Mouse (Mus musculus): ENCODE data around the gene Arhgap10.

Gene Arhgap10

DNA sequence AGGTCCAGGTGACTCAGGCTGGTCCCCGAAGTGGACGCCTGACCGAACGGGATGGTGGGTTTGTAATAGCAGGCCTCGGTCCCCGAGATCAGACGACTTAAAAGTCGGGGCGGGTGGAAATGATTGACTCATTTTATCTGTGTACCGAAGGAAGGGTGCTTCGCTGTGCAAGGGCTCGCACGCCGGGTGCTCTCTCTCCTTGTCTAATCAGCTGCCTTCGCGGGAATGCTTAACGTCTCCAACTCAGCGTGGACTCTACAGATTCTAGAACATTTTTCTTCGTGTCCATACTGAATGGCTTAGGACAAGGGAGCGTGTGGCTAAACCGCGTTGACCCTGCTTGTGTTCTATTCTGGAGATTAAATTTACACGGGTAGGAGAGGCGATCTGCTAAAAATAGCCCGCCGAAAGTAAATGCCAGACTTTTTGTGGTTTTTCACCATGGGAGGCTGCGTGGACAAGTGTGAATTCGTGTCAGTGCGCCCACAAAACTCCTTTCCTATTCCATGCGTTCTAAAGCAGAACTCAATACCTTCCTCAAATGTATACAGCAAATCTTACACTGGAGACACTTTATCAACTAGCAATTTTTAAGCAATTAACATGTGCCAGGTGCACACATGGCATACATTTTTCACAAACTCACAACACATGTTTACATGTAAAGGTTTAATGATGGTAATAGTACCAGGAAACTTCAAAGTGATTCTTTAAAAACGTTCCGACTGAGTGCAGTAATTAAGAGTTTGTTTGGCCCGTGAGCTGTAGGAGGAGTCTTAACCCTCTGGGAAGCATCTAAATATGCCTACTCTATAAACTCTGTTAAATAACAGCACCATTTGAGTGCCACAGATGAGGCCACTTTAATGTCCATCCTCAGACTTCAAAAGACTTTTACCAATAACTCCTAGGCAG, 705 bp upstream of the Arhgap10 start:
- no peak for DNase-seq (ENCODE audit: extremely low read depth, low read depth)

DNA sequence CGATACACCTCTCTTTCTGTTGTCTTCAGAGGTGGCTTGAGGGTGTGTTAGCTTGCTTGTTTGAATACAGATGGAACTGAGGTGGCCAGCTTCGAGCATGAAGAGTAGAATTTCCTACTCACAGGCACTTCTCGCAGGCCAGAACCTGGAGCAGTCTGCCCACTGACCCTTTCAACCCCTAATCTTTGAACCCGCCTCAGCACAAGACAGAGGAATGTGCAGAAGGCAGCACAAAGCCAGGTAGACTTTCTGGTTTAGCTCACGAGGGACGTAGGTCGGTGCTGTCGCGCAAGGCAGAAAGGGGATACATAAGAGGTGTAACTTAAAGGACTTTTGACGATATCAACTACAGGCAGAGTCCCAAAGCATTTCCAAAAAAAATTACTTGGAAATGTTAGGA, 908 bp downstream of the Arhgap10 start:
- peak; percentile 29 for DNase-seq (ENCODE audit: extremely low read depth, low read depth)

DNA sequence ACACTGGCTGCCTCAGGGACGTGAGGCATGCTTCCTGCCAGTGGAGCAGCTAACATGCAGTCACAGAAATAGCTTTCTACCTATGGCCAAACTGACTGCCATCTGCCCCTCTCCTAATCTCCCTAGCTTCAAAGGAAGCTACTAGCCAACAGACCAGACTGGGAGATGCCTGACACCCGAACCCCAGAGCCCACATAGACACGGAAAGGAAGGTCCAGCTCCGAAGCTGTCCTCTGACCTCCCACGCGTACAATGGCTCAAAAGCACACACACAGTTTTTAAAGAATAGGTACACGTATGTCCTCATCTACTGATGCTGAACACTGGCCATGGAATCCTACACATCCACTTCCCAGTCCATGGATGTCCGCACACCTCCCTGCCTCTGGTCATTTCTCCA, 2.0 kb downstream of the Arhgap10 start:
- no peak for DNase-seq (ENCODE audit: extremely low read depth, low read depth)

DNA sequence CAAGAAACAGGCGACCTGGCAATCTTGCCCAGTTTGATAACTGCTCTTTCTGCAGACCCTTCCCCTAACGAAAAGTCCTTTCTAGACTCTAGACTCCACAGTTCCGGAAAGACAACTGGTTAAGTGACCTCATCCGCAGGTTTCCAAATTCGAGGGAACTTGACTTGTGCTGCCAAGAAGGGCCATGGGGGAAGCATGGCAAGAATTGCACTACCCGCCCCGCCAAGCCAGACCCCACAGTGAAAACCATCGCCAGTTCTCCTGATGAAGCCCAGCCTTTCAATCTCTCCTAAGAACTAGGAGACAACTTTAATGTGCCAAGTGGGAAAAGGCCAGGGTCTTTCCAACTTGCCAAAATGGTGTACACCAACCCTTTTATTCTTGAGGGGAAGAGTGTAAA, 2.6 kb downstream of the Arhgap10 start:
- DNase-seq (ENCODE audit: extremely low read depth, low read depth), result no peak

DNA sequence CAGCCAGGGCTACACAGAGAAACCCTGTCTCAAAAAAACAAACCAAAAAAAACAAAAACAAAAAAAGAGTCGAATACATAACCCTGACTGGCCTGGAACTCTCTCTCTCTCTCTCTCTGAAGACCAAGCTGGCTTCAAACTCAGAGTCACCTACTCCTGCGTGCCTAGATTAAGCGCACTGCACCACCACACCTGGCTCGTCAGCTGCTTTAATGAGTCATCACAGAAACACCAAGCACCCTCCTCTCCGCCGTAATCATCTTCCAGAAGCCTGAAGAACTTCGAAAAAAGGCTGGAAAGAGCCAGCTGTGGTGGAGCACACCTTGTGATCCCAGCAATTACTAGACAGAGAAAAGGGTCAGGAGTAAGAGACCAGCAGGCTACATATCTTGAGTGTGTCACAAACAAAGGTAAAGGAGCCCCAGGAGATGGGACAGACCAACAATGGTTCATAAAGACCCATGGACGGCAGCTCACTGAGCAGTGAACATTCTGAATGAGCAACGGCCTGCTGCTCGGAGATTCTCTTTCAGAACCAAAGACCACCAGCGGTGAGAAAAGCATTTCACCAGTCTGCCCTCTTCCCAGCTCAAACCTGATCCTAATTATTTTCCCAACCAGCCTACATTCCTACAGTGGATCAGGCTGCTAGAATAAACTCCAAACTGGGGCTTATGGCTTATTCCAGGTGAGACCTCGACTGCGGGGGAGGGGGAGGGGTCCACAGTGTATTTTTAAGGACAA, 5.8 kb downstream of the Arhgap10 start:
- DNase-seq (ENCODE audit: extremely low read depth, low read depth), result no peak

DNA sequence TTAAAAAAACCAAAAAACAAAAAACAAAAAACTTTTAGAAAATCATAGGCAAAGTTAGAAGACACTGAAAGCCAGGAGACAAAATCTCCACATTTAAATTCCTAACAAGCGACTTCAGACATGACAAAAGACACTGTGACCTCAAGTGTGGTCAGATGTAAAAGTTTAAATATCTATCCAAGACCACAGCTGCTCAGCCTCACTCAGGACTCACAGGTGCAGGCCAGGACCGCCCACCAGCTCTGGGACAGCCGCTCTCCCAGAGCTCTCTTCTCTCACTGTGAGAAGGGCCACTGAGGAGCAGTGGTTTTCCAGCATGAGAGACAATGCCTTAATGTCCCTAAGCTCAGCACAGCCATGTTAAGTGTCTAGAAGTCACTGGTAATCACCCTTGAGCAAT, 7.3 kb downstream of the Arhgap10 start:
- no peak for DNase-seq (ENCODE audit: extremely low read depth, low read depth)

DNA sequence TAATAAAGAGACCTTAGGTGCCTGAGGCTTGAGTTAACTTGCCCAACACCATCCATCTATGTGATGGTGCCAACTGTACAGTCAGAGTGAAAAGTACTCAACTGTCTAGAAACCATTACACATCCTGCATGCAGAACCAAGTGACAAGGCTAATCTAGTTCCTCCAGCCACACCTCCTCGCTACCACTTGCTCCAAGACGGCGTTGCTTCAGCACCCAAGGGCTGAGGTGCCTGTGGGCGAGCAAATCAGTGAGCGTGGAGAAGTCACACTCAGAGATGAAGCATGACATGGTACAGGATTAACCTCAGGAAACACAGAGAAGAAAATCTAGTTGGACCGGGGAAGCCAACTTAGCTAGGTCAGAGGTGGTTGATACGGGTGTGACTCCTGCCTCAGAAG, 8.7 kb downstream of the Arhgap10 start:
- peak; percentile 49 for DNase-seq (ENCODE audit: extremely low read depth, low read depth)

DNA sequence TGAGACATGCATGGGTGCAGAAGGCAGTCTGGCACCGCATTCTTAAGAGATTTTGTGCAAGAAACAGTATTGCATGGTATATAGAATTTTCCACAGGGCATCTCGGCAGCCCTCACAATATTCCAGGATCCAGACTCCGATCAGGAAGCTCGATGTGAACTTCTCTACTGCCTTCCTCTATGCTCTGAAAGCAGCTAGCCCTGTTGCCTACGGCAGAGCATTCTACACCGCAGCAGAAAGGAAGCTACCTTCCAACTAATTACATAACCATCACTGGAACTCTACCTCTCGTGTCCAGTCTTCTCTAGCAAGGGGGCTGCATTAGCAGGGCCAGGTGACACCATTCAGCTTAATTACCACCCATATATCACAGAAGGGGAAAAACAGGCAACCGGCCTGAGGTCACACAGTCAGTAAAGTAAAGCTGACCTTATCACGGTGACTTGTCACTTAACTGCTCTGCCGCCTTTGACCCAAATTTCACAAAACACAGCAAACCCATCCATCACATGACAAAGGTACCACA, 10.2 kb downstream of the Arhgap10 start:
- DNase-seq (ENCODE audit: extremely low read depth, low read depth), result no peak

DNA sequence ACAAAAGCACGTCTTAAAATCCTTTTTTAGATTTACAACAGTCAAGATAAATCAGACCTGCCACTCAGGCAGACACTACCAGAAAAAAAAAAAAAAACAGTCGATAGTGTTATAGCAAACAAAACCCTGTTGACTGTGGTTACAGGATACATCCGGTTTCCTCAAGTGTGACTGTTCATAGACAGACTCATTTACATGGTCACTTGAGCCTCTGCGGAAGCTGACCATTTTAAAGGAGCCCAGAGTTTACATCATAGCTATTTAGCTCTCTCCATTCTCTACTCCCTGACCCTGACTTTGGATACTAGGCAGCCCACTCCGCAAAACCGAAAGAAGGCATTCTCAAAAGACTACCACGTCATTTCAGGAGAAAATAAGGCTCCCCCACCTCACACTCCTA, 11.2 kb downstream of the Arhgap10 start:
- DNase-seq (ENCODE audit: extremely low read depth, low read depth), result no peak

DNA sequence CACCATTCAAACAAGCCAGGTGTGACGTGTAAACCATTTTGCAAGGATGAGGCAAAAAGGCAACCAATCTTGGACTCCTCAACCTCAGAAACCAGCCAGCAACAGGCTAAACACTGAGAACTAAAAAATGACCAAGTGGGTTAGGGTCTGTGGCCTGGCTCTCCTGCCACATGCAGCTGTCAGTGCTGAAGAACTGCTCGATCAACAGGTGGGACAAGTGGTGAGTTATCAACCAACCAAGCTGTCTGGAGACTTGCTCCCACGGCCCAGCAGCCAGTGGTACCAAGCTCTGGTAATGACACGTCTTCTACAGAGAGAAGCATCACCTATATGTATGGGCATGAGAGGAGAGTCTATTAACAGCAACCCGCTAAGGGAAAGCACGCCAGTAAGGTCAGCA, 15.2 kb downstream of the Arhgap10 start:
- DNase-seq (ENCODE audit: extremely low read depth, low read depth), result no peak

DNA sequence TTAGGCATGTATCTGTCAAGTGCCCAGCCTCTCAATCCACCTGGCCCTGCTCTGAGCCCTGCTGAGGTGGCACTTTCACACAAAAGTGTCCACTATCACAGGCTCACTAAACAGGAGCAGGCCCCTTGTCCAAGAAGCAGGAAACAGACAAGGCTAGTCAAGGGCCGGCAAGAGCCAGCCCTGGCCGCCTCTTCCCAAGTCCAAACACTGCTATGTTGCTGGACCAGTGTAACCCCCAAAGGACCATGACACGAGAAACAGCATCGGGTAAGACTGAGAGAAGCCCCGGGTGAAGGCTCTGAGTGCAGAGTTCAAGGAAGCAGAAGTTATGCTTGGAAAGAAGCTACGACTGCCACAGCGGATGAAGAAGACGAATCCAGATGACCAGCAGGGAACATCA, 16.6 kb downstream of the Arhgap10 start:
- no peak for DNase-seq (ENCODE audit: extremely low read depth, low read depth)

DNA sequence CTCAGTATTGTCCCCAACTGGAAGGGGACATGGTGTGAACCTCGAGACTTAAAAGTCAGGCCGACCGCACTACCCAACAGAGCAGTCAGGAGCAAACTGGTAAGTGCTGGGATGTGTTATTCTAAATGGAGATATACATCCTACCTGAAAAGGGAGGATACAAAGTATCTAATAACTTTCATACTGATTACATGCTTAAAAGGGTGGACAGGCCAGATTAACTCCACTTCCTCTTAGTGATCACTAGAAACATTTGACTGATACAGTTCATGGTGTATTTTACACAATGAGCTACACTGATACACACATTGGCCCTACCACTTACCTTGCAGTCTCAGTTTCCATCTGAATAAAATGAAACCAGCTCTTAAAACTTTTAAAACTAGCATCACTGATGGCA, 17.5 kb downstream of the Arhgap10 start:
- no peak for DNase-seq (ENCODE audit: extremely low read depth, low read depth)

DNA sequence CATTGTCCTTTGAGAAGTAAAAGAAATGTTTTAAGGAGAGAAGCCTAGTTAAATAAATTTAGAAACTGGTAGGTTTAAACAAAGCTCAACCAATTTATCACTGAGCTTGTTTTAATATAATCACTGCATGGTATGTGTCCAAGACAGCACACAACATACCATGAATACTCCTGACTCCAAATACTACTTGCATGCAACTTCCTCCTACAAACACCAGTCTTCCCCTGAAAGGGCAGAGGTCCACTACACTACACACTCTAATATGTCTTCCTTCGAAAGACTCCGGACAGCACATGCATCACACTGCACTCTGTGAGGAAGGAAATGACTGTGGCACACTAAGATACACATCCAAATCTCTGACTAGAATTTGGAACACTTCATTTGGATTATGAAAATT, 20.3 kb downstream of the Arhgap10 start:
- no peak for DNase-seq (ENCODE audit: extremely low read depth, low read depth)

DNA sequence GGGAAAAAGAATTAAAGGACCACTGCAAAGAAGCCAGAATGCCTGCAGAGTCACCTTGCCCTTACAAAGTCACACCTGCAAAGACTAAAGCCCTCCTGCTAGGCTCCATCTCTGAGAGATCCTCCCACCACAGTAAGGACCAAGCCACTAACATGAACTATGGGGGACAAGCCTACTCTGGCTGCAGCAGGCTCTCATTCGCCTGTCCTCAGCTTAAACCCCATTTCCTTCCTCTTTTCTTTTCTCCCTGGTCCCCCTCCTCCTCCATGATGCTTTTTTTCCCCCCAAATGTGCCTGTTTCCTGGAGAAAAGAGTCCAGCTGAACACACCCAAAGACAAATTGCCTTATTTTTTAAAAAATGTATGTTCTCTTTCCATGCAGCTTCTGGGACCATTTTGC, 21.5 kb downstream of the Arhgap10 start:
- DNase-seq (ENCODE audit: extremely low read depth, low read depth), result peak; percentile 44

DNA sequence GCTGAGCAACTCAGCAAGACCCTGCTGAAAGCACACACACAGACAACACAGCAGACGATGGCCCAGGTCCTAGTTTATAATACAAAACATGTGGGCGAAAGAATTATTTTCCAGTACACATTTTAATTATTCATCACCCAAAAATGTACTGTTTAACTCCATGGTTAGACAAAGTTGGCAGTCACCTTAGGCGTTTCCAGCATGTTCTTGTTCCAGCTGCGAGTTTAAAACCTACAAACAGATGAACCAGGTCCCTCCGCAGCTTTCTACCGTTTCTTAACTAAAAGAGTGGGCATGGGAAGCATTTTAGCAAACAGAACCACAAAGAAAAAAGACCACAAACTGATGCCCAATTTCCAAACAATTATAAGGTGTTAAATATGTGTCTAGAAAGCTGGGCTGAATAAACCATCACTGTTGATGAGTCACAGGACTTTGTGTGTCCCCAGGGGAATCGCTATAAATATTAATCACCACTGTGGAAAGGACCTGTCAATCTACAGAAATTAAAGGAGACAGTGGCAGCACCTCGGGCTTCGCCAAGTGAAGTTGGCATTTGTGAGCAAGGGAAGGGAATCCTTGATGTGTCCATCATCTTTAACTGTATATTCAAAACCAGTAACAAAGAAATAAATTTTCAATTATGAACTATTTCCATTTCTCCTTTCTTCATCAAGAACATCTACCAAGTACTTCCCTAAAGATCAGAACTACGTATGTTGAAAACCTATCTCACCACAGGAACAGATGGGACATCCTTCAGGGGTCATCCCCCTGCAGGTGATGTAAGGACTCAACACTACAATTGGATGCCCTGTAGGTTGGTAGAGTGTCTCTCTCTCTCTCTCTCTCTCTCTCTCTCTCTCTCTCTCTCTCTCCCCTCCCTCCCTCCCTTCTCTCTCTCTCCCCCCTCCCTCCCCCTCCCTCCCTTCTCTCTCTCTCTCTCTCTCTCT, 23.1 kb downstream of the Arhgap10 start:
- no peak for DNase-seq (ENCODE audit: extremely low read depth, low read depth)

DNA sequence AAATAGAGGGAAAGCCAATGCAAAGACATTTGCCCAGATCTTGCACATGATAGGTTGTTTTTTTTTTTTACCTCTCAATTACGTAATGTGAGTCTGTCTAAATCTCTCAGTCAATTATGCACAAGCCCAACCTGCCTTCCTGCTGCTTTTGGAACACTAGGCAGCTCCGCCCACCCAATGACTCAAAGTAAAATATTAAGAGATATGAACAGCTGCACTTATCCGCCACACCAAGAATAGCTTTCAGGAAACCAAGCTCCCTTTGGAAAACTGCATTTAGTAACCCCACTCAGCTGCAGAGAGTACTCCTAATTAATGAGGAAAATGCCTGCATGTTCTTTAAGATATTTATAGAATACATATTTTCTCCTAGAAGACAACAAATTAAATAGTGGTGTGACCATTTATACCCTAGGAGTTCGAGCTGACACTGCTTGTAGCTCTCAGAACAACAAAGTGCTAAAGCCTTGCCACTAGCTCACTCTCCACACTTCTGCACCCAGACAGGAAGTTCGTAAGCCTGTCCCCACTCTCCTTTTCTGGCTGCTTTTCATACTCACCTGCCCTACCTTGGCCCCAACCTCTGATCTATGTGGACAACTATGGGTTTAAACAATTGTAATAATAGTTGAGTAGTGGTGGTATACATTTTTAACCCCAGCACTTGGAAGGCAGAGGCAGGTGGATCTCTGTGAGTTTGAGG, 25.2 kb downstream of the Arhgap10 start:
- peak; percentile 39 for DNase-seq (ENCODE audit: extremely low read depth, low read depth)

DNA sequence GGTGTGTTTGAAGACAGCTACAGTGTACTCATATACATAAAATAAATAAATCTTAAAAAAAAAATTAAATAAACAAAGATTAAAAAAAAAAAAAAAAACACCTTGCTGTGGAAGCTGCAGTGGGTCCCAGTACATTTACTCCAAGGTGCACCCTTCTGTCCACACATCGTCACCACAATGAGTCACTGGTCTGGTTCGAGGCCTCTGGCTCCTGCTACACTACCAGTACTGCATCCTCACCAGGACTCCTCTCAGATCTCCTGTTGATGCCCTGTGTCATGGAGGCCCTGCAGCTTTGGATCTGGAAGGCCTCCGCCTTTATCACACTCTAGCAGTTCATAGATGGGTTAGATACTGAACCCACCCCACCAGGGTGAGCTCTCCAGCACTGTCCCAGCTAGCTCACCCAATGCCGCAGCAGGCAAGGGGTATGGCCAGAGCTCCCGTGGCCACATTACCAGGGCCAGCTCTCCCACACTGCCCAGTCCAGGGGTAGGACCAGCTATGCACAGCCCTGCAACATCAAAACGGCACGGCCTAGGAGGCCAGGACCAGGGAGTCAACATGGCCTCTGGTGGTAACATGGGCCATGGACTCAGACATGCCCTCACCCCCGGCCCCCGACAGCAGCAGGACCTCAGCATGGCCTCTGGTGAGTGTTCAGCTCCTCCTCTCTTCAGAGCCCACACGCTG, 26.4 kb downstream of the Arhgap10 start:
- DNase-seq (ENCODE audit: extremely low read depth, low read depth), result no peak

DNA sequence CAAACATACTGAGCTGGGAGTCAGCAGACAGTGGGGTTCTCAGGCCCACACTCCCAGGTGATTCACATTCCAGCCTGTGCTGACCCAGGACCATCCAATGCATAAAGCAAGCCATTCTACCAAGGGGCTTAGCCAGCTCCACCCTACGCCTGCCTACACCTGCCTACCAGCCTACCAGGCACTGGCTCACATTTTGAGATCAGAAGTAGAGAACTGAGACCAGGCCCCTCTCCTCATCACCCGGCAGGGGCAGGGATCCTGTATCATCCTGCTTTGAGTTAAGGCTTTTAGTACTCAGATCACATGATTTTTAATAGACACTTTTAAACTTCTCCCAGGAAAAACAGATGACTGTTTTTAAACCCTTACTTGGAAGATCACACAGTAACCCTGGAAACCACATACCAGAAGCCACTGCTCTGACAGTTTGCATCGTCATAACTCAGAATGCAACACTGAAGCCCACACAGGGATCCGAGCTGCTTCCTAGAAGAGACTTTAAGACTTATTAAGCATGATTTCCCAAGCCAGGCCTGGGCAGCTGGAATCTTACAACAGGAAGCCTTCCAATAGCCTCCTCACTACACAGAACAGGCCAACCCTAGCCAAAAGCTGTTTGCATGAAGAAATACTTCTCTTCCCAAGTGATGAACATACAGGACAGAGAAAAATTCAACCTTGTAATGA, 27.5 kb downstream of the Arhgap10 start:
- no peak for DNase-seq (ENCODE audit: extremely low read depth, low read depth)

DNA sequence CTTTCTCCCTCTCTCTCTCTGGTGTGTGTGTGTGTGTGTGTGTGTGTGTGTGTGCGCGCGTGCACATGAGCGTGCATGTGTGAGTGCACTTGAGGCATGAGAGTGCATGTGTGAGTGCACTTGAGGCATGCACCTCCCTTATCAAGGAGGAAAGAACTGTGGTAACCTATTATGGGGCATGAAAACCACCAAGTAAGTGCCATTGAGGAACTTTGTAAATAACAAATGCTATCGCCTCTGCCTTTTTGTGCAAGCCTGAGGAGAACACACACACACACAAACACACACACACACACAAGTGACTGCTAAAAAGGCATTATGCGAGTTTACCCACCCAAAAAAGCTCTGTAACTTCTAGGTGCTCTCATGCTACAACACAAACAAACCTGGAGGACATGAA, 28.5 kb downstream of the Arhgap10 start:
- no peak for DNase-seq (ENCODE audit: extremely low read depth, low read depth)

DNA sequence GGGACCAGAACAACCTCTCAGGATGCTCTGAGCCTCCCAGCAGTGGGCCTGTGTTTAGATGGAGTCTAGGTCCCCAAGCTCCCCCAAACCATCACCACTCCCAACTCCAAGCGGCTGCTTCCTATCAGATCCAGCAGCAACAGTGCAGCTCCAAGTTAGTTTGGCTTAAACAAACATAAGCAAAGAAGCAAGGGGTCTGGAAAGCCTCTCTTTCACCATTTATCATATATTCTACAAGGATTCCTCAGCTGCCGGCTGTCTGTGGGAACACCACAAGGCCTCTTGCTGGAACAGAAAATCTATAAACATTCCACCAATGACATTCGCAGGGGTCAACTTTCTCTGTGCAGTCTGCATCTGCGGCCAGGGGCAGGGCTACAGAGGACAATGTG, 29.5 kb downstream of the Arhgap10 start:
- DNase-seq (ENCODE audit: extremely low read depth, low read depth), result no peak
